Mouse (Mus musculus) cortical plate, adult 2 months (tissue): ENCODE results near the gene Slc6a1.

Source experiments
- CTCF ChIP-seq: fragments of 200-500 bp; IDR thresholded peaks from 2 replicates; pipeline ENCODE4 v1.5.1; 2011; ENCODE audit warnings: mild to moderate bottlenecking, control low read depth, low read length; ENCODE audit not compliant: insufficient read depth; ENCODE audit errors: extremely low read depth
- POLR2A ChIP-seq: fragments of 200-500 bp; IDR thresholded peaks from 2 replicates; pipeline ENCODE4 v1.6.1; 2011; ENCODE audit warnings: mild to moderate bottlenecking, low read length, control low read depth; ENCODE audit not compliant: insufficient read depth; ENCODE audit errors: extremely low read depth

GRCm38 (mm10) chr6:114283927-114284703 is 1.7 kb downstream of the Slc6a1 start:
- TF ChIP-seq CTCF: no peak
- peak; percentile 76 for TF ChIP-seq POLR2A
